Mouse (Mus musculus): ENCODE data around the gene Wdhd1. TPM values are rescaled to one million over a fixed set of nuclear protein-coding genes. Genes with fewer than 3 reads are reported as not detected.

The Wdhd1 gene
- polyA plus RNA-seq, 1 experiment from 2014 or later: 59.0 TPM

DNA sequence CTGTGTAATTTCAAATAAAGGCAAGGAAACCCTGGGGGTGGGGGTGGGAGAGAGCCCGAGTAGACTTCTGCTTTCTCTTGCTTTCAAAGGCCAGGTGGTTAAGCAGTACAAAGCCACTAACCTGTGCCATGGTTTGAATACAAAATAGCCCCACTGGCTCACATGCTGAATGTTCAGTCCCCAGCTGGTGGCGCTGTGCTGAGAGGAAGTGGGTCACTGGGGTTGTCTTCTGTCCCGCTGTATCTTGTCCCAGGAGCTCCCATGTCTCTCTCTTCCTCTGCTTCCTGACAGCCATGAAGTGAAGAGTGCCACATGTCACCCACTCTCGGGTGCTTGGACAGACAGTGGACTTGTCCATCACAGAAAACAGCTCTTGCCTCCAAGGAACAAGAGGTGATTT, 82.6 kb downstream of the Wdhd1 start:
- 43% methylated on average over 4 of the region's 4 CpGs for WGBS

GRCm38 (mm10) chr14:47193506-47193905, 83.2 kb downstream of the Wdhd1 start:
- Histone ChIP-seq H3K36me3 (no peaks in the 10 kb centered on the region), H3K4me1 (replicated peaks) (peaks cover 4% of the 10 kb centered on the region), H3K4me2 (no peak overlapping the region), H3K9me3 (peaks cover 4% of the 10 kb centered on the region; the same call in 1 of the 2 replicates), H3K27ac (no peak overlapping the region), H3K9ac (replicated peaks) (no peak overlapping the region), H3K27me3 (peaks cover 6% of the 10 kb centered on the region), H3K4me3 (replicated peaks) (no peak overlapping the region)
- ATAC-seq (ENCODE audit: insufficient number of reproducible peaks, insufficient read depth, low FRiP score, low TSS enrichment, low read depth): no peak
- WGBS: 79% methylated on average over 6 of the region's 6 CpGs

More for the DNA sequence above, 82.6 kb downstream of the Wdhd1 start:
- Histone ChIP-seq H3K4me2 (no peak overlapping the region), H3K27me3 (peaks cover under 1% of the 10 kb centered on the region; the same call in 1 of the 2 replicates), H3K36me3 (no peaks in the 10 kb centered on the region), H3K9me3 (peaks cover 4% of the 10 kb centered on the region; the same call in 1 of the 2 replicates), H3K4me1 (replicated peaks) (no peaks in the 10 kb centered on the region), H3K27ac (no peak overlapping the region), H3K4me3 (replicated peaks) (no peak overlapping the region), H3K9ac (replicated peaks) (no peak overlapping the region)
- no peak for ATAC-seq (ENCODE audit: insufficient number of reproducible peaks, insufficient read depth, low FRiP score, low TSS enrichment, low read depth)

GRCm38 (mm10) chr14:47191861-47192260, 84.8 kb downstream of the Wdhd1 start:
- Histone ChIP-seq H3K27me3 (peaks cover 21% of the 10 kb centered on the region), H3K9ac (replicated peaks) (no peak overlapping the region), H3K36me3 (no peaks in the 10 kb centered on the region), H3K4me3 (replicated peaks) (no peak overlapping the region), H3K27ac (no peak overlapping the region), H3K9me3 (peaks cover 4% of the 10 kb centered on the region; the same call in 1 of the 2 replicates), H3K4me2 (no peak overlapping the region), H3K4me1 (replicated peaks) (peaks cover 5% of the 10 kb centered on the region)
- 40% methylated on average over 5 of the region's 5 CpGs for WGBS
- no peak for ATAC-seq (ENCODE audit: insufficient number of reproducible peaks, insufficient read depth, low FRiP score, low TSS enrichment, low read depth)

Other genes with a start within 250 kb of the Wdhd1 start
- 0.96 and 1.3 TPM in 2 replicates for gene Gch1, start 87.4 kb downstream of the Wdhd1 start, polyA plus RNA-seq (2016; fragmentation: Nextera tagmentation; extraction: Ambion mirVana)
- gene Socs4, start 74 bp upstream of the Wdhd1 start, polyA plus RNA-seq (2016; fragmentation: Nextera tagmentation; extraction: Ambion mirVana): 3.2 and 4.0 TPM in 2 replicates
- 83.5 and 94.7 TPM in 2 replicates for gene Mapk1ip1l, start 21.4 kb upstream of the Wdhd1 start, polyA plus RNA-seq (2016; fragmentation: Nextera tagmentation; extraction: Ambion mirVana)
- 0.87 and 4.3 TPM in 2 replicates for gene Lgals3, start 90.9 kb upstream of the Wdhd1 start, polyA plus RNA-seq (2016; fragmentation: Nextera tagmentation; extraction: Ambion mirVana)
- gene Dlgap5, start 141.6 kb upstream of the Wdhd1 start, polyA plus RNA-seq (2016; fragmentation: Nextera tagmentation; extraction: Ambion mirVana): 69.0 and 71.0 TPM in 2 replicates
- 27.2 and 28.1 TPM in 2 replicates for gene Fbxo34, start 173.6 kb upstream of the Wdhd1 start, polyA plus RNA-seq (2016; fragmentation: Nextera tagmentation; extraction: Ambion mirVana)

All from limb, embryonic 12.5 days (tissue).